Mouse (Mus musculus) MEL (cell line): ENCODE results near the gene Podxl2. TPM values are rescaled to one million over a fixed set of nuclear protein-coding genes. Genes with fewer than 3 reads are reported as not detected.
A peak's percentile ranks its signal among the peaks of the same experiment; 100 is the strongest.

Source experiments
- DNase-seq: peaks from one replicate; pipeline ENCODE4 v3.0.0; 2011; ENCODE audit warnings: low read depth, low spot score
- H3K27ac ChIP-seq: 2 replicates; pipeline ENCODE4 v1.5.1; 2012; ENCODE audit warnings: low read depth, mild to moderate bottlenecking, control low read depth, low read length, moderate library complexity; ENCODE audit not compliant: control insufficient read depth
- H3K27me3 ChIP-seq, 2 experiments: fragments of 150-350 bp in 1 of 2; sonication (generic) in 1 of 2; 2 replicates each; pipeline ENCODE4 v1.6.1; 2012; ENCODE audit warnings: low read length in 2 of 2, mild to moderate bottlenecking in 2 of 2, improper control_type of control experiment in 1 of 2, moderate library complexity in 1 of 2; ENCODE audit not compliant: insufficient read depth in 2 of 2, control insufficient read depth in 1 of 2
- H3K36me3 ChIP-seq, 2 experiments: 2 replicates each; pipeline ENCODE4 v1.6.1; 2012 to 2014; ENCODE audit warnings: low read length in 2 of 2, improper control_type of control experiment in 1 of 2, inconsistent platforms in 1 of 2, mild to moderate bottlenecking in 1 of 2; ENCODE audit not compliant: insufficient read depth in 2 of 2, control insufficient read depth in 1 of 2
- H3K4me1 ChIP-seq, 2 experiments: fragments of 150-350 bp in 1 of 2; sonication (generic) in 1 of 2; 2 replicates each; pipeline ENCODE4 v1.6.1; 2012; ENCODE audit warnings: low read length in 2 of 2, improper control_type of control experiment in 1 of 2, mild to moderate bottlenecking in 1 of 2; ENCODE audit not compliant: insufficient read depth in 2 of 2, control insufficient read depth in 1 of 2
- H3K4me3 ChIP-seq, 2 experiments: fragments of 150-350 bp in 1 of 2; sonication (generic) in 1 of 2; 2 replicates each; pipeline ENCODE4 v1.5.1; 2012; ENCODE audit warnings: low read depth in 2 of 2, low read length in 2 of 2, mild to moderate bottlenecking in 2 of 2, moderate library complexity in 2 of 2, control low read depth in 1 of 2, improper control_type of control experiment in 1 of 2; ENCODE audit not compliant: control insufficient read depth in 1 of 2, insufficient read depth in 1 of 2
- H3K79me2 ChIP-seq: 2 replicates; pipeline ENCODE4 v1.6.1; 2012; ENCODE audit warnings: mild to moderate bottlenecking, low read length, moderate library complexity; ENCODE audit not compliant: control insufficient read depth, poor library complexity, insufficient read depth
- H3K9ac ChIP-seq: 2 replicates; pipeline ENCODE4 v1.6.1; 2012; ENCODE audit warnings: low read depth, mild to moderate bottlenecking, control low read depth, low read length, moderate library complexity; ENCODE audit not compliant: control insufficient read depth, poor library complexity, severe bottlenecking
- H3K9me3 ChIP-seq: fragments of 150-350 bp; sonication (generic); replicated peaks from 2 replicates; pipeline ENCODE4 v1.6.1; 2012; ENCODE audit warnings: mild to moderate bottlenecking, low read length, improper control_type of control experiment, moderate library complexity; ENCODE audit not compliant: insufficient read depth
- BHLHE40 ChIP-seq: IDR thresholded peaks from 2 replicates; pipeline ENCODE4 v1.6.1; 2012; ENCODE audit warnings: low read depth, mild to moderate bottlenecking, inconsistent platforms, low read length, improper control_type of control experiment, borderline replicate concordance
- CTCF ChIP-seq, 3 experiments: IDR thresholded peaks in 2 of 3; conservative IDR thresholded peaks in 1 of 3; 2 replicates each; pipeline ENCODE4 v1.5.1; 2011 to 2012; ENCODE audit warnings: low read length in 3 of 3, low read depth in 2 of 3, mild to moderate bottlenecking in 2 of 3, improper control_type of control experiment in 1 of 3, inconsistent platforms in 1 of 3, mixed read lengths in 1 of 3, moderate library complexity in 1 of 3; ENCODE audit not compliant: control insufficient read depth in 1 of 3, insufficient read depth in 1 of 3, poor library complexity in 1 of 3, severe bottlenecking in 1 of 3
- EP300 ChIP-seq, 2 experiments: IDR thresholded peaks; 2 replicates each; pipeline ENCODE4 v1.6.1; 2011; ENCODE audit warnings: improper control_type of control experiment in 2 of 2, low read length in 2 of 2, low read depth in 1 of 2, mild to moderate bottlenecking in 1 of 2
- HCFC1 ChIP-seq: IDR thresholded peaks from 2 replicates; pipeline ENCODE4 v1.6.1; 2012; ENCODE audit warnings: low read depth, mild to moderate bottlenecking, inconsistent platforms, low read length, improper control_type of control experiment, moderate library complexity
- JUND ChIP-seq: IDR thresholded peaks from 2 replicates; pipeline ENCODE4 v1.6.1; 2011; ENCODE audit warnings: low read depth, mild to moderate bottlenecking, improper control_type of control experiment, low read length
- KAT2A ChIP-seq: conservative IDR thresholded peaks from 2 replicates; pipeline ENCODE4 v1.6.1; 2012; ENCODE audit warnings: low read depth, low read length, improper control_type of control experiment, inconsistent platforms
- MAFK ChIP-seq: IDR thresholded peaks from 2 replicates; pipeline ENCODE4 v1.6.1; 2011; ENCODE audit warnings: low read depth, mild to moderate bottlenecking, low read length, improper control_type of control experiment, borderline replicate concordance
- MAZ ChIP-seq: IDR thresholded peaks from 2 replicates; pipeline ENCODE4 v1.6.1; 2012; ENCODE audit warnings: low read depth, mild to moderate bottlenecking, inconsistent platforms, low read length, improper control_type of control experiment
- MEF2A ChIP-seq: IDR thresholded peaks from 2 replicates; pipeline ENCODE4 v1.6.1; 2014; ENCODE audit warnings: low read depth, mild to moderate bottlenecking, inconsistent platforms, low read length, improper control_type of control experiment; ENCODE audit not compliant: poor library complexity, insufficient replicate concordance, severe bottlenecking; ENCODE audit errors: extremely low read depth
- MYB ChIP-seq: IDR thresholded peaks from 2 replicates; pipeline ENCODE4 v1.6.1; 2011; ENCODE audit warnings: mild to moderate bottlenecking, low read depth, low read length, improper control_type of control experiment
- RCOR1 ChIP-seq: IDR thresholded peaks from 2 replicates; pipeline ENCODE4 v1.6.1; 2012; ENCODE audit warnings: low read depth, mild to moderate bottlenecking, inconsistent platforms, low read length, improper control_type of control experiment
- SIN3A ChIP-seq: IDR thresholded peaks from 2 replicates; pipeline ENCODE4 v1.6.1; 2012; ENCODE audit warnings: low read length, improper control_type of control experiment, inconsistent platforms
- SMC3 ChIP-seq: IDR thresholded peaks from 2 replicates; pipeline ENCODE4 v1.6.1; 2011; ENCODE audit warnings: low read depth, low read length, improper control_type of control experiment
- UBTF ChIP-seq: IDR thresholded peaks from 2 replicates; pipeline ENCODE4 v1.6.1; 2012; ENCODE audit warnings: low read depth, mild to moderate bottlenecking, inconsistent platforms, low read length, improper control_type of control experiment, moderate library complexity, borderline replicate concordance; ENCODE audit not compliant: insufficient read depth
- ZNF384 ChIP-seq: IDR thresholded peaks from 2 replicates; pipeline ENCODE4 v1.6.1; 2012; ENCODE audit warnings: low read depth, mild to moderate bottlenecking, inconsistent platforms, low read length, improper control_type of control experiment
- polyA plus RNA-seq, 2 experiments: library from polyadenylated mRNA; stranded (reverse) in 1 of 2; unstranded in 1 of 2; fragments of >175 nt in 1 of 2; fragments of >200 nt in 1 of 2; gene quantifications; 2 replicates each; pipeline versions ENCODE4 v1.2.1 to v1.2.4; 2012; ENCODE audit warnings: low replicate concordance in 2 of 2, low read depth in 1 of 2; ENCODE audit not compliant: insufficient read length in 2 of 2, insufficient read depth in 1 of 2, missing spikeins in 1 of 2
- total RNA-seq: library from RNA; depleted of rRNA; stranded (reverse); fragments of 300-350 nt; gene quantifications from 2 replicates; pipeline ENCODE4 v1.2.3, GENCODE M21; 2012

Gene Podxl2
- total and polyA plus RNA-seq, 3 experiments: 0.10 TPM; not detected in 2

DNA sequence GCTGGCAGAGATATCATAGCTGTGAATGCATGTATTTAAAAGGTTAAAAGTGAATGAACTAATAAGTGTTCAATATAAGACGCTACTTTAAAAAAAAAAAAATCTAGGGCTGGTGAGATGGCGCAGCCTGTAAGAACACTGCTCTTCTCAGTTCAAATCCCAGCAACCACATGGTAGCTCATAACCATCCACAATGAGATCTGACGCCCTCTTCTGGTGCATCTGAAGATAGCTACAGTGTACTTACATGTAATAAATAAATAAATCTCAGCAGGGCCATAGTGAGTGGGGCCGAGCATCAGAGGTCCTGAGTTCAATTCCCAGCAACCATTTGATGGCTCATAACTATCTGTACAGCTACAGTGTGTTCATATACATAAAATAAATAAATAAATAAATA, 4.6 kb upstream of the Podxl2 start:
- no peaks in the 10 kb centered on the region for H3K27me3 ChIP-seq
- DNase-seq: peak; percentile 41
- no peaks in the 10 kb centered on the region for H3K9me3 ChIP-seq
- H3K9ac ChIP-seq: no peak overlapping the region
- no peak overlapping the region for H3K27ac ChIP-seq
- TF ChIP-seq CTCF (IDR thresholded peaks at IDR 0.05 in 2 of 3, conservative IDR thresholded peaks at IDR 0.05 in 1 of 3; ENCODE audit: control insufficient read depth in 1 of 3, insufficient read depth in 1 of 3, low read depth in 2 of 3, low read length in 3 of 3, poor library complexity in 1 of 3, severe bottlenecking in 1 of 3) (peak in 2 of 3 experiments; percentile 15 to 24; a peak in 2 of 6 replicates), SIN3A (no peak), MAFK (no peak)
- H3K79me2 ChIP-seq: no peaks in the 10 kb centered on the region
- no peaks in the 10 kb centered on the region for H3K4me1 ChIP-seq
- no peak overlapping the region for H3K4me3 ChIP-seq
- peaks cover 0 to 5% of the 10 kb centered on the region in 2 experiments; a peak in 2 of 4 replicates for H3K36me3 ChIP-seq

DNA sequence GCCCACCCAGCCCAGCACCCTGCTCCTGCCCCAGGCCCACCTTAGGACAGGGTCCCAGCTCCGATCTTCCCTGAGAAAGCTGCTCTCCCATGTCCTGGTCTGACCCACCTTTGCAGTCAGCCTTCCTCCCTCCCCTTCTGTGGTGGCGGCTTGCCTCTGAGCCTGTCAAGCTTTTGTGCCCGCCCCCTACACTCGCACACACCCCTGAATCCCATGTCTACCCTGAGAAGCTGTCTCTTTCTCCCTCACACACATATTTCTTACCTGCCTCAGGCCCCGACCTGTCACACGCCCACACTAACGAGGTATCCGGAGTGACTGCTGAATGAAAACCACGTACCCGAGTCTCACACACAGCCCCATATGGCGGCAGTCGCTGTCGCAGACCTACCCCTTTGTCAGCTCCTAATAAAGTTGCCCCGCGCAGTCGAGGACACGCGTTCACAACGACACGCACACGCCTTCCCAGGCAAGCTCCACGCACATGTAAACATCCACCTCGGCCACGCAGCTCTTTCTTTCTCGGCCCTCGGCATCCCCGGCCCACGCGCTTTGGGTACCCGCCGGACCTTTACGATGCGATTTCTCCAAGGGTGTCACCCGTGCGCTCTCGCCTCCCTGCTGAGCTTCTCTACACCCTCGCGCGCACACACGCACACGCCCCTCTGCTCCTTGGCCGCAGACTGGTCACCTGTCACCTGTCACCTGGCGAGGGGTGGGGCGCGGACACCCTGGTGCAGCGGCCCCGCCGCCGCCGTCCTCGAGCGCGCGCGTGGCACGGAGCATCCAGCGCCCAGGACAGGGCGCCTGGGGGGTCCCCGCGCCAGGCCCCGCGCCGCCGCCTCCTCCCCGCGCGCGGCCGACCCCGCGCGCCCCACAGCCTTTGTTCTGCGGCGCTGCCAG, 628 bp downstream of the Podxl2 start:
- Histone ChIP-seq H3K4me1 (no peaks in the 10 kb centered on the region), H3K79me2 (no peaks in the 10 kb centered on the region), H3K9ac (no peak overlapping the region), H3K27me3 (no peaks in the 10 kb centered on the region; a peak in 1 of 4 replicates), H3K36me3 (no peaks in the 10 kb centered on the region; a peak in 1 of 4 replicates), H3K27ac (no peak overlapping the region), H3K9me3 (no peaks in the 10 kb centered on the region), H3K4me3 (no peak overlapping the region)
- no peak for DNase-seq
- TF ChIP-seq SMC3 (no peak), MEF2A (no peak), EP300 (IDR thresholded peaks at IDR 0.05; ENCODE audit: low read depth in 1 of 2, low read length in 2 of 2) (no peak), BHLHE40 (no peak), RCOR1 (no peak), HCFC1 (no peak), UBTF (no peak), SIN3A (no peak), ZNF384 (no peak), JUND (no peak), MAZ (no peak), MYB (no peak), KAT2A (no peak)
